Mouse (Mus musculus): Measurements from ENCODE around the gene Neurog3.

Gene Neurog3

DNA sequence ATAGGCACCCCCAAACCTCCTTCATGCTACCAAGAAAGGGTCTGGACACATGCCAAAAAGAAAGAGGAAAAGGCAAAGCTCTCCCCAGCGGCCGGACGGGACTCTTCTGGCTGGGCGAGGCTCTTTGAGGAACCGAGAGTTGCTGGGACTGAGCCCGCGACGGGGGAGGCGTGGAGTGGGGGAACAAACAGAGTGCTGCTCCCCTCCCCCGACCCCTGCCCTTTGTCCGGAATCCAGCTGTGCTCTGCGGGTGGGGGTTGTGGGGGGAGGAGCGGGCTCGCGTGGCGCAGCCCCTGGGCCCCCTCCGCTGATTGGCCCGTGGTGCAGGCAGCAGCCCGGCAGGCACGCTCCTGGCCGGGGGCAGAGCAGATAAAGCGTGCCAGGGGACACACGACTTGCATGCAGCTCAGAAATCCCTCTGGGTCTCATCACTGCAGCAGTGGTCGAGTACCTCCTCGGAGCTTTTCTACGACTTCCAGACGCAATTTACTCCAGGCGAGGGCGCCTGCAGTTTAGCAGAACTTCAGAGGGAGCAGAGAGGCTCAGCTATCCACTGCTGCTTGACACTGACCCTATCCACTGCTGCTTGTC lies at the start of gene Neurog3:
Gene Neurog3 (plus strand): TSS at position 400 of the 591 bp plus-strand sequence.
- no peak for DNase-seq

GRCm38 (mm10) chr10:62086044-62086443 lies 46.8 kb upstream of the Neurog3 start:
- no peak for DNase-seq

GRCm38 (mm10) chr10:62086826-62087225 lies 46.1 kb upstream of the Neurog3 start:
- DNase-seq: no peak

- no peak for DNase-seq
Measured at GRCm38 (mm10) chr10:62088411-62088810, 44.5 kb upstream of the Neurog3 start.

DNA sequence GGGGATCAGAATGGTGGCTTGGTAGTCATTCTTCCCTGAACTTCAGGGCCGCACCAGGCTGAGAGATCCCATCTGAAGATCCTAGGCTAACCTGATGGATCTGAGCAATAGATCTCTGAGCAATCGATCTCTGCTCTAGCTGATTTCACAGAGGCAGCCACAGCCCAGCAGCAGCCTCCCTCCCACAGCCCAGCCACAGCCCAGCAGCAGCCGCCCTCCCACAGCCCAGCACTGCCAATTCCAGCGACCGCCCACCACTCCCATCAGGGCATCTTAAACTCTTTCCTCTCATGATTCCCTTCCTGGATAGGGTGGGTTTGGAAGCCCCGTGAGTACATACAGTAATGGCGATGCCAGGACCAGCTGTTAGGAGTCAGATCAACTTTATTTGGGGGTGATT lies 43.8 kb upstream of the Neurog3 start:
- DNase-seq: no peak

DNA sequence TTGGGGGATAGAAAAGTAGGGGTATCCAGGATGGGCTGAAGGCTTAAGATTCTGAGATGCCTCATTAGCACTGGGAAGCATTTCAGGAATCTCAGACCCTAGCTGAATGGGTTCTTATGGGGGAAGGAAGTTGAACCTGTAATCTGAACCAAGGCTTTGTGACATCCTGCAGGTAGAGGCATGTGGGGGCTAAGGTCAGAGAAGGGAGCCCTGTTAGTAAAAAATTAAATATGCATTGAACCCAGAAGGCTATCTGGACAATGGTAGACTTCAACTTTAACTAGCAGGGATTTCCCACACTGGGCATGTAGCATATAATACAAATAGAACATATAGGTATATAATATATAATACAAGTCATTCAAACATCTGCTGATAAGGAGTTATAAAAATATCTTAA lies 43.4 kb upstream of the Neurog3 start:
- DNase-seq: no peak

DNA sequence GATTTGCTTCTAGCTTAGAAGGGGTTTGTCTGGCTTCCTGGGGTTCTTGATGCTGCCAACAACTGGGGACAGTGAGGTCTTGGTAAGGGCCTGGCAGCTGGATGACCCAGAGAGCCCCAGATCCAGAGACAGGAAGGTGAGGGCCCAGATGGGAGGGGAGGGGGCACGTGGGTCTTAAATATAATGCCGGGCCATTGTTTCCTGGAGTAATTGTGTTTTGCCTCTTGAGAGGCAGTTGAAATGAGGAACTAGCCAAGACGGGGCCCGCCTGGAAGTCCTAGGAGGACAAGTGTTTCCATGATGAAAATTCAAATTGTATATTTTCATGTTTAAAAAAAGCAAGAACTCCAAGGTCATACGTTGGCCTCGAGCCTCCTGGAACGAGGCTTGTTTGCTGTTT lies 39.0 kb upstream of the Neurog3 start:
- no peak for DNase-seq

DNA sequence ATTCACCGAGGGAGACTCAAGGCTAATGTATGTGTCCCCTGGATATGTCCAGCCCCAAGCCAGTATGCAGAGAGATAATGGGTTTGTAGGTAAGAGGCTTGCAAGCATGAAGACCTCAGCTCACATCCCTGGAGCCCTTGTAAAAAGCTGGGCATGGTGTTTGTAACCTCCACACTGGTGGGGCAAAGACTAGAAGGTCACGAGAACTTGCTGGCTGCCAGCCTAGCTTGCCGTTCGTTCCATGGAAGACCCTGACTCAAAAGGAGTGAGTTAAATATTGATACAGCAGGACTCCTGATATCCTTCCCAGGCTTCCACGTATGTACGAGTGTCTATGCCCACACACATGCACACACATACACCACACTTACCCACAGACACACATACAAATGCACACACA lies 38.5 kb upstream of the Neurog3 start:
- no peak for DNase-seq

GRCm38 (mm10) chr10:62099749-62100403 lies 33.0 kb upstream of the Neurog3 start:
- no peak for DNase-seq

- peak; percentile 73 for DNase-seq
Measured at GRCm38 (mm10) chr10:62101504-62102439, 31.1 kb upstream of the Neurog3 start.

DNA sequence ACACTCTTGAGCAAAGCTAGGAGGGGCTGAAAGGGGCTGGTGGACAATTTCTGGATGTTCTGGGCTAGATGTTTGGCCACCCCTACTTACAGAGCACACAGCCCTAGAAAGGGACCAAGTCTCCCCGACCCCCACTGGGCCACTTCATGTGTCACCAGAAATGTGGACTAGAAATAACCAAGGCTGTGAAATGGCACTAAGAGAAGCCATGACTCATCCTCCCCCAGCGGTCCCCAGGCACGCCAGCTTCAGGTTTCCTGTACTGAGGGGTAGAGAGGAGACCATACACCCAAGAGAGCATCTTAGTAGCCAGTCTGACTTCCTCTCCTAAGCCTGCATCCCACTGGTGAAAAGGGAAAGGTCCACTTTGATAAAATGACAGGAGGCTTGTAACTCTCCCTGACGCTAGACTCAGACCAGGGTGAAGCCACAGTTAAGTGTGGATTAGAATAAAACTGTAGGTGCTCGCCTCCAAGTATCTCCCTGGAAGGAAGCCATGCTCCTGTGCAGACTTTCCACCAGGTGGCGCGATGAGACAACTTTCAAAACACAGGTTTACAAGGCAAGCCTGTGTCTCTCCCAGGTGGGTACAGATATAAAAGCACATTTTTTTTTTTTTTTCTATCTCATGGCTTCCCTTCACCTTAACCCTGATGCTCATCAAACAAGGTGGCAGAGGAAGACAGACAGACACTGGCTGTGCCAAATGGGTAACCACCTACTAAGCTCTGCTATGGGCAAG lies 27.9 kb upstream of the Neurog3 start:
- DNase-seq: peak; percentile 68

DNA sequence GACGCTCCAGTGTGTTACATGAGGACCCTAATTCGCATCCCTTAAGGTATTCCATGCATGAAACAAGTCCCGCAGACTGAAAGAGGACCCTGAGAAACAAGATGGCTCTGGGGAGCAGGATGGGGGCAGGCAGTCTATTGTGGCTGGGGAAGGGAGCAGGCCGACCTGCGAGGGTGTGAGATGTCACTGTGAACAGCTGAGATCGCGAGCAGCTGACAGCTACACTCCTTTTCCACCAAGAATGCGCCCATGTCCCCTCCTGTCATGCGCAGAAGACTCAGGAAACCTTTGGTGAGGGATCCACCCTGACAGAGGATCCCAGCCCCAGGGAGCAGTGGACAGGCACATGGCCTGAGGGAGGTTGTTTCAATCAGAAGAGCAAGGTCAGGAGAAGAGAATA lies 25.8 kb upstream of the Neurog3 start:
- DNase-seq: no peak

DNA sequence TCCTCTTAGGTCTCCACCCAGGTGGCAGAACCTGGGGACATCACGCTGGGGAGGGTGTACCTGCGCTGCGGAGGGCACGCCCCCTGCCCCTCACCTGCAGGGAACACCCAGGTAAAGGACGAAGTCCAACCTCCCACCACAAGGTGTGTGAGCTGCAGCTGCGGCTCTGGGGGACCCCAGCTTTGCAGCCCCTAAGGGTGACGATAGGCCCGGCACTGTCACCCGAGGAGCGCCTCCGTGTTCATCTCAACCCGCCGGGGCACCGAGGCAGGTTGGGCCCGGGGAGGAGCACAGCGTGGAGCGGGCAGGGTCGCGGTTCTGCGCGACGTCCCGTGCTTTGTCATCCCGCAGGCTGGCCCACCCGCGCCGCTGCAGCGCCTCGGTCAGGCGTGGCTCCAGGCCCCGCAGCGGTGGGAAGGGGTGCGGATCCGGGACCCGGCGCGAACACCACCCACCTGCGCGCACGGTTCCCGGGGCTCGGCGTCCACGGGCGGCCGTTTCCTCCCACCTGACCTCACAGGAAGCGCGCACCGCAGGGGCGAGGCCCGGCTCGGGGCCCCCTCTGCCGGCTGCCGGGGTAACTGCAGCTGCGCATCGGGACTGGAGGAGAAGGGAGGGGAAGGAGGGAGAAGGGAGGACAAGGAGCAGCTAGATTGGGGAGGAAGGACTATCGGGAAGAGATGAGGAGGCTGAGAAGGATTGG lies 22.2 kb upstream of the Neurog3 start:
- DNase-seq: peak; percentile 92

- peak; percentile 54 for DNase-seq
Measured at GRCm38 (mm10) chr10:62111207-62111576, 21.7 kb upstream of the Neurog3 start.

DNA sequence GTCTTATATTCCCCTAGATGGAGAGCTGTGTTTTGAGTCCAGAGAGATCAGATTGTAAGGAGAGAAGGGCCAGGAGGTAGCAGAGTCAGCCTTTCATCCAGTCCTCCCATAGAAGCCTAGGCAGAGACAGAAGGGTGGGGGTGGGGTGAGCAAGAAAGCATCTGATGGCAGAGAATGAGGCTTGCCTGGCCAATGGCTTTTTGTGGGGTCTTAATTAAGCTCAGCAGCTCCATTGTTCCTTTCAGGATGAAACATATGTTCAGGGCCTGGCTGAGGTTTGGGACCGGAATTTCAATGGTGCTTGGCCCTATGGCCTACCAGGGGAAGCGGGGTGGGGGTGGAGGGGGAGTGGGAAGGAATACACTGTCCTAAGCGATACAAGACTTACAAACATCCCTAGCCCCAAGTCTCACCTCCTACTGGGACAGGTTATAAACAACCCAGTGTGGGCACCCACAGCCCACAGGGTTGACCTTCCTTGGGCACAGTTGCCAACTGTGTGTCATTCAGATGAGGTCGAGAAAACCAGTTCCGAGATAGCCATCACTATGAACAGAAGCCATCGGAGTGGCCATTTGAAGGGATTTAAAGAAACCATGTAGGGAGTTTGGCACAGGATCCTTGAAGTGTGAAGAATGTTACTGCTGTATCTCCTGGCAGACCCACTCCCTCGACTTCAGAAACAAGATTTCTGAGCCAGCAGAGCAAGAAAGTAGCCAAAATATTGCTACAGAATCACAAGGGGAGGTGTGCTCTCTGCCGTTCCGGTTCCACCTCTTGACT lies 18.8 kb upstream of the Neurog3 start:
- no peak for DNase-seq

DNA sequence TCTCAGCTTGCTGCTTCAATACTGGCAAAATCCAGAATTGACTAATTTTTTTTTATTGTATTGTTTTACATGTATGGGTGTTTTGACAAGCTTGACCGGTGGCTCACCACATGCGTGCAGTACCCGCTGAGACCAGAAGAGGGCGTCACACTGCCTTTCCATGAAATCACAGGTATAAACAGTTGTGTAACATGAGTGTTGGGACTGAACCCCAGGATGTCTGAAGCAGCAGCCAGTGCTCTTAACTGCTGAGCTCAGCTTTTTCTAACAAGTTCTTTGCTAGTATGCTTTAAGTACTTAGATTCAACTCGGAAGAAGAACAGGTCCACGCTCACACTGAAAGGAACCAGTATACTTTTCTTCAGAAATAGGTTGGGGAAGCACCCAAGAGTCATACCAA lies 5.8 kb upstream of the Neurog3 start:
- no peak for DNase-seq

DNA sequence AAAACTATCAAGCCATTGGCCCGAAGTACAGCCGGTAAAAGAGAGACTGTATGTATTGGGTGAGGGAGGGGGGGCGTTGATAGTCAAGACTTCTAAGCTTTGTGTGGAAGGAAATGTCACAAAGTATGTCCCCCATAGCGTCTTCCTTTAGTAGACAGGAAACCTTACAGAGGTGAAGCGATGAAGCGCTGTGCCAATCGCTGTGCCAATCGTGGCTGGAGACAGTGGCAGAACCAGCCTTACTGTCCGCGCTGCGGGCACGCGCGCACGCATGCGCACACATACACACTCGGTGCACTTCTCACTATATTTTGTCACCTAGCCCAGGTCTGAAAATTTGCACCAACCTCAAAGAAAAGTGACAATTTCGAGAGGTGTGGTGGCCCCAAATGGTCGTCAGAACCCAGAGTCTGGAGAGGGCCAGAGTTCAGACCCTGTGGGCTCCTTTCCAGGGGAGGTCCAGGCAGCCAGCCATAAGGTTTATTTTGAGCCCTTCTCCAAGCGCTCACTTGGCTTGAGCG lies 5.1 kb upstream of the Neurog3 start:
- DNase-seq: no peak

GRCm38 (mm10) chr10:62128316-62128951 lies 4.5 kb upstream of the Neurog3 start:
- no peak for DNase-seq

DNA sequence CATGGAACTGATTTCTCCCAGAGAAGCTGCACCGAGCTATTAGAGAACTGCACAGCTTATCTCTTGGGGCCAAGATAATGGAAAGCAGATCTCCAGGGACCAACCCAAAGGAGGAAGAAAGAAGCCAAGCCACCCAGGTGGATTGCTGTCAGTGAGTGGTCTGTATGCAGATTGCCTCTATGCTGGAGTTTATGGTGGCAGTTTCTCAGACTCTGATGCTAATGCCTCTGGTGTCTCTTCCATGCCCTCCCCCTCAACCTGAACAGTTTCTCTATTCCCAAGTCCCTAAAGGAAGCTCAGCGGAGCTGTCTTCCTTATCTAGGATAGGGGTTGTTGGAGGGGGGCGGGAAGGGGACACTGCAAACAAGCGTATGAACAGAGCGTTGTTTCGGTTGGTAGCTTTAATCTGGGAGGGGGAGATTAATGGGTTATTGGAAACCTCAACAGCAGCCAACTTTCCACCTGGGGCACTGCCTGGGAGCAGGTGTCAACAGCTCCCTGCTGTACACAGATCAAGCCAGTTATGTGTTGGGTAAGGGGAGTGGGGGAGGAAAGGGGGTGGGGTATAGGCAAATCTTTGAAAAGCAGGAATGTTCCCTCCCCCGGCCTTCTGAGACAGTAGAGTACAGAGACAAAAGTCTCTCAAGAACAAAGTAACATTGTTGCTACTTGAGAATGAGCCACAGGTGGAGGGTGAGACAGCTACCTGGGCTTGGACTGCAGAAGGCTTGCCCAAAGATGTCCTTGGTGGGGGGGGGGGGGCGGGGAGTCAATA lies 3.0 kb downstream of the Neurog3 start:
- no peak for DNase-seq

DNA sequence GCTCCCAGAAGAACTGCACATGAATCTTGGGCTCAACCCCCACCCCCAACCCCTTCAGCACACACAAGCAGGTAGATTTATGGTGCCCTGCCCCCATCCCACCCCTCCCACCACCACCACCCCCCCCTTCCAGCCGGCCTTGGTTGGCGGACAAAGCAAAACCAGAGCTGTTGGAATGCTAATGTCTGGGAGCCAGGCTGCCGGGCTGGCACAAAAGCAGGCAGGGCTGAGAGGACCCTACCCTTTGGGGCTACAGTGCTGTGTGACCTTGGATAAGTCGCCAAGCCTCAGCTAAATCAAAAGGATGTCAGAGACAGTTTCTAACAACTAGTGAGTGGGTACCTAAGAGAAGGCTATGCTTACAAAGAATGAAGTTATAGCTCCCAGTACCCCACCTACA lies 4.3 kb downstream of the Neurog3 start:
- no peak for DNase-seq
